Mouse (Mus musculus): Measurements from ENCODE around the gene Mospd1.

DNA sequence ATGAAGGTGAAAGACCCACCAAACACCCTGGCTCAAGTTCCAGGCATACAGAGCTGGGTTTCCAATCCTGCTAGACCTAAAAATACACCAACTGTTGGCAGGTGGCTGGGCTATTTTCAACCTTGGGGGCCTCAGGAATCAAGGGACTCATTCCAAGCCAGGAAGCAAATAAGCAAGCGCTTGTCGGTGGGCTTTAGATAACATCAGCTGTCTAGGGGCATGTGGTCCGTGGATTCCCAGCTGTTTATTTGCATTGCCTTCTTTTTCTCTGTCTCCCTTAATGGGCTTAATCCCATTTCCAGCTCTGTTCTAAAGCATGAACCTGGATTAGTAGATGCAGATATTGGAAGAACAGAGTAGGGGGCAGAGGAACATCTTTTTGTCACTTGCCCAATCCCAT is 16.1 kb upstream of the Mospd1 start:
- TF ChIP-seq CTCF (IDR thresholded peaks at IDR 0.05) (no peak), POLR2A (IDR thresholded peaks at IDR 0.05; ENCODE audit: insufficient read depth, low read depth, low read length) (no peak)
